Mouse (Mus musculus) heart, adult 9 months (tissue): ENCODE measurements around the gene Zfp64.

Experiments
- DNase-seq, 2 experiments: peaks; one replicate each; pipeline ENCODE4 v3.0.0; 2022; ENCODE audit warnings: low spot score in 2 of 2

Gene Zfp64

DNA sequence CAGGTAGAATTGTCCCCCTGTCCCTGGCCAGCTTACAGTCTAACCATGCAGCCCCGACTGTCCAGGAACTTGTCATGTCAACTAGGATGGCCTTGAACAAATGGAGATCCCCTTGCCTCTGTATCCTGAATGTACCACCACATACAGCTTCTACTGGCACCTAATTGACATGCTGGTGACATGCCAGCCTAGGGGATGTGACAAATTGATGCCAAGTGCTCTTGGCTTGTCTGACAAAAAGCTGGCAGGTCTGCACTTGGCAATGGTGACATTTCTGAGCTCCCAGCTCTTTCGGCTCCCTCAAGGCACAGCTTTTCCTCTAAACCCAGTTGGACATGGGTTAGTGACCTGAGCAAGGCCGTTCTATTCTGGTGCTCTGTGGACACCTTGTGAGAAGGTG lies 106.8 kb downstream of the Zfp64 start:
- no peak for DNase-seq

DNA sequence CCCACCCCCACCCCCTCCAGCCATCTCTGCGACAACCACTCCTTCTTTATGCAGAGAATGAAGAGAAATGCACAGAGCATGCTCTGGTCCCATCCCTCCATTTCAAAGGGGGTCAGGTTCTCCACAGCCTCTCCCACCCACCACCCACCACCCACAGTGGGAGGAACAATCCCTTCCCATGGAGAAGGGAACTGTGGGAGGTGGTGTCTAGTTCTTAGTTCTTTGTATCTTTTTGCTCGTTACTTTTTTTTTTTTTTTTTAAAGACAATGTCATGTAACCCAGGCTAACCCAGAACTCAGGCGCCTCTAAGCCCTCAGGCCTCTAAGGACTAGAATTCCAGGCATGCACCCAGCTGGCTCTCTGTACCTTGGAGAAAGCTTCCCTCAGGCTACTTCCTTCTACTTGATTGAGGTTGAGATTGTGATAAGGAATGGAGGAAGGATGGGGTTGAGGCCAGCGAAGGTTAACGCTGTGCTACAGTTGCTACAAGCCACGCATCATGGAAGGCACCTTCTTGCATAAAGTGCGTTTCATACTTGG lies 109.1 kb downstream of the Zfp64 start:
- DNase-seq = no peak
